Mouse (Mus musculus) heart, postnatal 0 days (tissue): ENCODE results near the gene Pacsin1. TPM values are rescaled to one million over a fixed set of nuclear protein-coding genes. Genes with fewer than 3 reads are reported as not detected.

Source experiments
- ATAC-seq: fragments of 200-750 bp; cut with Nextera tagmentation; 2 replicates; pipeline ENCODE4 v1.8.0; 2017; ENCODE audit warnings: low read depth, moderate number of reproducible peaks, moderate library complexity; ENCODE audit not compliant: insufficient read depth
- DNase-seq: peaks from one replicate; pipeline ENCODE4 v3.0.0-alpha.2; 2016; ENCODE audit warnings: low spot score
- H3K27ac ChIP-seq: fragments of 300-500 bp; sonication (generic); 2 replicates; pipeline ENCODE4 v1.5.1; 2014; ENCODE audit warnings: low read depth, mild to moderate bottlenecking
- H3K27me3 ChIP-seq: fragments of 300-500 bp; sonication (generic); 2 replicates; pipeline ENCODE4 v1.6.1; 2014; ENCODE audit warnings: low read length, mixed read lengths; ENCODE audit not compliant: control insufficient read depth, insufficient read depth
- H3K36me3 ChIP-seq: fragments of 300-500 bp; sonication (generic); replicated peaks from 2 replicates; pipeline ENCODE4 v1.6.1; 2014; ENCODE audit warnings: low read length, mixed read lengths; ENCODE audit not compliant: control insufficient read depth, insufficient read depth
- H3K4me1 ChIP-seq: fragments of 300-500 bp; sonication (generic); 2 replicates; pipeline ENCODE4 v1.6.1; 2014; ENCODE audit warnings: antibody characterized with exemption; ENCODE audit not compliant: control insufficient read depth, insufficient read depth
- H3K4me2 ChIP-seq: fragments of 300-500 bp; sonication (generic); 2 replicates; pipeline ENCODE4 v1.6.1; 2014; ENCODE audit warnings: low read depth, mild to moderate bottlenecking, low read length, moderate library complexity
- H3K4me3 ChIP-seq: fragments of 300-500 bp; sonication (generic); 2 replicates; pipeline ENCODE4 v1.5.1; 2014; ENCODE audit warnings: low read depth, low read length
- H3K9ac ChIP-seq: fragments of 300-500 bp; sonication (generic); replicated peaks from 2 replicates; pipeline ENCODE4 v1.6.1; 2014; ENCODE audit warnings: low read depth, low read length, mixed read lengths
- H3K9me3 ChIP-seq: fragments of 300-500 bp; sonication (generic); replicated peaks from 2 replicates; pipeline ENCODE4 v1.6.1; 2016; ENCODE audit warnings: low read length; ENCODE audit not compliant: control insufficient read depth
- CTCF ChIP-seq: IDR thresholded peaks from 2 replicates; pipeline ENCODE4 v1.5.1; 2016; ENCODE audit warnings: antibody characterized with exemption, control low read depth, low read depth
- EP300 ChIP-seq: IDR thresholded peaks from 2 replicates; pipeline ENCODE4 v1.6.1; 2016; ENCODE audit warnings: antibody characterized with exemption, low read depth
- WGBS: fragments of 180-500 bp; shearing (Covaris S2); extraction: QIAGEN DNeasy Blood & Tissue Kit; methylation state at CpG from one replicate; pipeline ENCODE4 v1.1.7; 2014; 5-methylcytosine and 5-hydroxymethylcytosine counted together
- polyA plus RNA-seq: library from polyadenylated mRNA; unstranded; fragments of >200 nt; fragmentation: Nextera tagmentation; extraction: Ambion mirVana; gene quantifications from 2 replicates; pipeline ENCODE4 v1.2.1, GENCODE M21; 2015
- total RNA-seq: library from RNA; depleted of rRNA; stranded (reverse); fragments of >200 nt; gene quantifications from 2 replicates; pipeline ENCODE4 v1.2.3, GENCODE M21; 2014; ENCODE audit warnings: low replicate concordance

Gene Pacsin1
- total and polyA plus RNA-seq, 2 experiments from 2014 or later, result 0.04 TPM; not detected in 1

- TF ChIP-seq CTCF, result no peak
- no peak for TF ChIP-seq EP300
- no peak overlapping the region for H3K27ac ChIP-seq
- H3K27me3 ChIP-seq, result peaks cover 36% of the 10 kb centered on the region
- no peak overlapping the region for H3K4me3 ChIP-seq
- H3K9ac ChIP-seq, result no peak overlapping the region
- DNase-seq (no peak), ATAC-seq (no peak)
- no peaks in the 10 kb centered on the region for H3K9me3 ChIP-seq
- no peak overlapping the region for H3K4me2 ChIP-seq
- peaks cover 7% of the 10 kb centered on the region; the same call in 1 of the 2 replicates for H3K4me1 ChIP-seq
- H3K36me3 ChIP-seq, result no peaks in the 10 kb centered on the region
- 83% methylated on average over 5 of the region's 5 CpGs for WGBS
These were observed 54.3 kb downstream of the Pacsin1 start for GRCm38 (mm10) chr17:27709650-27710049.

- no peaks in the 10 kb centered on the region for H3K36me3 ChIP-seq
- no peak overlapping the region for H3K9ac ChIP-seq
- no peak overlapping the region for H3K4me2 ChIP-seq
- H3K4me3 ChIP-seq, result no peak overlapping the region
- H3K27me3 ChIP-seq, result peaks cover 18% of the 10 kb centered on the region
- no peaks in the 10 kb centered on the region for H3K9me3 ChIP-seq
- H3K4me1 ChIP-seq, result peaks cover 10% of the 10 kb centered on the region; the same call in 1 of the 2 replicates
- no peak for TF ChIP-seq CTCF
- TF ChIP-seq EP300, result no peak
- no peak overlapping the region for H3K27ac ChIP-seq
- 81% methylated on average over 1 of the region's 1 CpGs for WGBS
- ATAC-seq (no peak), DNase-seq (no peak)
These were observed 57.5 kb downstream of the Pacsin1 start for GRCm38 (mm10) chr17:27712832-27713231.

DNA sequence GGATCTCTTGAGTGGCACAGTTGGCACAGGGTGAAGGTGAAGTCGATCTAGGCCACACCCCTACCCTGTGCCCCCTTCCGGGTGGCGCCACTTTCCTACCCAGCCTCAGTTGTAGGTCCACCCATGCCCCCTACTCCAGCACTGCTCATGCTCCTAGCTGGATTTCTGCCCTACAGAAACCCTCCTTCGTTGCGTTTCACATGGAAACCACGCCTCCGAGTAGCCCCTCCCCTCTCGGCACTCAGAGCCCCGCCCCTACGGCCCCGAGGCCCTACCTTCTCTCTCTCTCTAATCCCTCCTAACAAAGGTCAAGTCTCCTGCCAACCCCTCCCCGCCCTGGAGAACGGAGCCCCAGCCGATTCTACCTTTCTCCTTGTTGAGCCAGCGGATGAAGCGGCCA, 61.5 kb downstream of the Pacsin1 start:
- peaks cover 25% of the 10 kb centered on the region for H3K27me3 ChIP-seq
- H3K4me2 ChIP-seq, result peak overlapping the region; percentile 42
- peaks cover 4% of the 10 kb centered on the region; the same call in 1 of the 2 replicates for H3K4me1 ChIP-seq
- no peaks in the 10 kb centered on the region for H3K36me3 ChIP-seq
- peak overlapping the region; percentile 23 for H3K4me3 ChIP-seq
- TF ChIP-seq EP300 (no peak), CTCF (no peak)
- DNase-seq, result no peak
- no peaks in the 10 kb centered on the region for H3K9me3 ChIP-seq
- H3K27ac ChIP-seq, result no peak overlapping the region
- 7% methylated on average over 16 of the region's 16 CpGs for WGBS
- ATAC-seq, result no peak
- no peak overlapping the region for H3K9ac ChIP-seq

- no peak for ATAC-seq
These were observed 62.9 kb downstream of the Pacsin1 start for GRCm38 (mm10) chr17:27718250-27718649.

GRCm38 (mm10) chr17:27719663-27720062, 64.4 kb downstream of the Pacsin1 start:
- no peak overlapping the region for H3K4me2 ChIP-seq
- H3K4me3 ChIP-seq, result no peak overlapping the region
- no peak overlapping the region for H3K27ac ChIP-seq
- TF ChIP-seq CTCF (no peak), EP300 (no peak)
- H3K36me3 ChIP-seq, result no peaks in the 10 kb centered on the region
- no peak for DNase-seq
- H3K27me3 ChIP-seq, result peaks cover 27% of the 10 kb centered on the region
- no peak overlapping the region for H3K9ac ChIP-seq
- H3K4me1 ChIP-seq, result peaks cover 4% of the 10 kb centered on the region; the same call in 1 of the 2 replicates
- H3K9me3 ChIP-seq, result no peaks in the 10 kb centered on the region
- no peak for ATAC-seq
- WGBS, result 69% methylated on average over 14 of the region's 14 CpGs

More at GRCm38 (mm10) chr17:27718250-27718649, 62.9 kb downstream of the Pacsin1 start:
- WGBS, result 54% methylated on average over 5 of the region's 5 CpGs
- no peak overlapping the region for H3K4me3 ChIP-seq
- DNase-seq, result no peak
- no peak overlapping the region for H3K27ac ChIP-seq
- H3K4me2 ChIP-seq, result no peak overlapping the region
- H3K9ac ChIP-seq, result no peak overlapping the region
- 0 out of 2 replicates have a peak, but pooled peaks have one; percentile 14 for TF ChIP-seq CTCF
- no peak for TF ChIP-seq EP300
- H3K27me3 ChIP-seq, result peaks cover 25% of the 10 kb centered on the region
- H3K36me3 ChIP-seq, result no peaks in the 10 kb centered on the region
- H3K9me3 ChIP-seq, result no peaks in the 10 kb centered on the region
- H3K4me1 ChIP-seq, result peaks cover 4% of the 10 kb centered on the region; the same call in 1 of the 2 replicates

GRCm38 (mm10) chr17:27720326-27720725, 65.0 kb downstream of the Pacsin1 start:
- H3K27me3 ChIP-seq, result peaks cover 27% of the 10 kb centered on the region
- H3K36me3 ChIP-seq, result no peaks in the 10 kb centered on the region
- no peaks in the 10 kb centered on the region for H3K9me3 ChIP-seq
- H3K4me2 ChIP-seq, result no peak overlapping the region
- DNase-seq (no peak), ATAC-seq (no peak)
- H3K27ac ChIP-seq, result no peak overlapping the region
- TF ChIP-seq EP300 (no peak), CTCF (no peak)
- no peak overlapping the region for H3K9ac ChIP-seq
- H3K4me1 ChIP-seq, result peaks cover 4% of the 10 kb centered on the region; the same call in 1 of the 2 replicates
- 51% methylated on average over 9 of the region's 9 CpGs for WGBS
- no peak overlapping the region for H3K4me3 ChIP-seq
